Mouse (Mus musculus) CH12.LX (cell line): Measurements from ENCODE around the gene Sf1. TPM values are rescaled to one million over a fixed set of nuclear protein-coding genes. Genes with fewer than 3 reads are reported as not detected.
A peak's percentile ranks its signal among the peaks of the same experiment; 100 is the strongest.

ENCODE experiments used
- DNase-seq: peaks from one replicate; pipeline ENCODE4 v3.0.0-alpha.2; 2013; ENCODE audit errors: extremely low read depth
- H3K27ac ChIP-seq: 2 replicates; pipeline ENCODE4 v1.5.1; 2012; ENCODE audit warnings: low read depth, mild to moderate bottlenecking, control low read depth, moderate library complexity; ENCODE audit not compliant: insufficient read depth
- H3K27me3 ChIP-seq: replicated peaks from 2 replicates; pipeline ENCODE3; 2012; ENCODE audit warnings: inconsistent platforms
- H3K36me3 ChIP-seq, 2 experiments: replicated peaks in 1 of 2; 2 replicates each; pipeline versions ENCODE3 to v1.6.1; 2012; ENCODE audit warnings: inconsistent platforms in 1 of 2, low read length in 1 of 2, mild to moderate bottlenecking in 1 of 2, mixed read lengths in 1 of 2, moderate library complexity in 1 of 2; ENCODE audit not compliant: control insufficient read depth in 1 of 2, insufficient read depth in 1 of 2
- H3K4me1 ChIP-seq, 2 experiments: 2 replicates each; pipeline ENCODE4 v1.6.1; 2012; ENCODE audit warnings: inconsistent platforms in 1 of 2, moderate library complexity in 1 of 2; ENCODE audit not compliant: insufficient read depth in 2 of 2, control insufficient read depth in 1 of 2
- H3K4me2 ChIP-seq: 2 replicates; pipeline ENCODE4 v1.6.1; 2012; ENCODE audit warnings: low read depth, mild to moderate bottlenecking, control low read depth; ENCODE audit not compliant: poor library complexity, insufficient read depth, severe bottlenecking
- H3K4me3 ChIP-seq, 3 experiments: fragments of 150-350 bp in 1 of 3; sonication (generic) in 1 of 3; replicated peaks in 1 of 3; 2 replicates each; pipeline versions ENCODE3 to v1.5.1; 2011 to 2012; ENCODE audit warnings: low read depth in 2 of 3, low read length in 2 of 3, mild to moderate bottlenecking in 2 of 3, moderate library complexity in 2 of 3, control low read depth in 1 of 3, improper control_type of control experiment in 1 of 3, inconsistent platforms in 1 of 3, mixed read lengths in 1 of 3; ENCODE audit not compliant: poor library complexity in 1 of 3
- H3K79me2 ChIP-seq: replicated peaks from 2 replicates; pipeline ENCODE4 v1.6.1; 2012; ENCODE audit warnings: mild to moderate bottlenecking, moderate library complexity; ENCODE audit not compliant: control insufficient read depth, poor library complexity, insufficient read depth, severe bottlenecking; ENCODE audit errors: extremely low read depth
- H3K9ac ChIP-seq: 2 replicates; pipeline ENCODE4 v1.6.1; 2012; ENCODE audit warnings: low read depth, mild to moderate bottlenecking, control low read depth, moderate library complexity; ENCODE audit not compliant: insufficient read depth
- H3K9me3 ChIP-seq: replicated peaks from 2 replicates; pipeline ENCODE3; 2012; ENCODE audit warnings: low read length, inconsistent platforms, mixed read lengths
- BHLHE40 ChIP-seq: IDR thresholded peaks from 2 replicates; pipeline ENCODE4 v1.6.1; 2011; ENCODE audit warnings: mild to moderate bottlenecking, low read depth, low read length, improper control_type of control experiment
- CHD2 ChIP-seq: IDR thresholded peaks from 2 replicates; pipeline ENCODE4 v1.6.1; 2011; ENCODE audit warnings: low read length, improper control_type of control experiment
- CTCF ChIP-seq, 2 experiments: IDR thresholded peaks in 1 of 2; conservative IDR thresholded peaks in 1 of 2; 2 replicates each; pipeline ENCODE4 v1.5.1; 2011 to 2012; ENCODE audit warnings: low read depth in 2 of 2, low read length in 2 of 2, improper control_type of control experiment in 1 of 2, inconsistent platforms in 1 of 2, mild to moderate bottlenecking in 1 of 2, moderate library complexity in 1 of 2
- ELF1 ChIP-seq: IDR thresholded peaks from 2 replicates; pipeline ENCODE4 v1.6.1; 2014; ENCODE audit warnings: low read depth, mild to moderate bottlenecking, inconsistent platforms, low read length, improper control_type of control experiment
- JUN ChIP-seq: IDR thresholded peaks from 2 replicates; pipeline ENCODE4 v1.6.1; 2011; ENCODE audit warnings: low read depth, mild to moderate bottlenecking, low read length, improper control_type of control experiment, moderate library complexity; ENCODE audit not compliant: insufficient read depth
- MAFK ChIP-seq: IDR thresholded peaks from 2 replicates; pipeline ENCODE4 v1.6.1; 2011; ENCODE audit warnings: low read length, improper control_type of control experiment; ENCODE audit not compliant: insufficient replicate concordance
- MAX ChIP-seq: IDR thresholded peaks from 2 replicates; pipeline ENCODE4 v1.6.1; 2011; ENCODE audit warnings: low read length, improper control_type of control experiment
- MAZ ChIP-seq: IDR thresholded peaks from 2 replicates; pipeline ENCODE4 v1.6.1; 2012; ENCODE audit warnings: low read depth, mild to moderate bottlenecking, inconsistent platforms, low read length, improper control_type of control experiment, moderate library complexity
- MEF2A ChIP-seq: IDR thresholded peaks from 2 replicates; pipeline ENCODE4 v1.6.1; 2014; ENCODE audit warnings: low read depth, mild to moderate bottlenecking, inconsistent platforms, low read length, improper control_type of control experiment, borderline replicate concordance
- MXI1 ChIP-seq: IDR thresholded peaks from 2 replicates; pipeline ENCODE4 v1.6.1; 2011; ENCODE audit warnings: mild to moderate bottlenecking, low read depth, low read length, improper control_type of control experiment
- NELFE ChIP-seq: IDR thresholded peaks from 2 replicates; pipeline ENCODE4 v1.6.1; 2011; ENCODE audit warnings: low read depth, low read length, improper control_type of control experiment
- RAD21 ChIP-seq: IDR thresholded peaks from 2 replicates; pipeline ENCODE4 v1.6.1; 2011; ENCODE audit warnings: low read depth, mild to moderate bottlenecking, low read length, improper control_type of control experiment, moderate library complexity
- SIN3A ChIP-seq: IDR thresholded peaks from 2 replicates; pipeline ENCODE4 v1.6.1; 2012; ENCODE audit warnings: low read length, improper control_type of control experiment, inconsistent platforms
- SMC3 ChIP-seq: IDR thresholded peaks from 2 replicates; pipeline ENCODE4 v1.6.1; 2011; ENCODE audit warnings: low read depth, low read length, improper control_type of control experiment
- TBP ChIP-seq: conservative IDR thresholded peaks from 2 replicates; pipeline ENCODE4 v1.6.1; 2011; ENCODE audit warnings: low read depth, low read length, improper control_type of control experiment
- USF1 ChIP-seq: IDR thresholded peaks from 2 replicates; pipeline ENCODE4 v1.6.1; 2014; ENCODE audit warnings: low read depth, mild to moderate bottlenecking, inconsistent platforms, low read length, improper control_type of control experiment
- USF2 ChIP-seq: conservative IDR thresholded peaks from 2 replicates; pipeline ENCODE4 v1.6.1; 2011; ENCODE audit warnings: low read depth, low read length, improper control_type of control experiment
- ZMIZ1 ChIP-seq: IDR thresholded peaks from 2 replicates; pipeline ENCODE4 v1.6.1; 2012; ENCODE audit warnings: low read depth, mild to moderate bottlenecking, inconsistent platforms, low read length, improper control_type of control experiment
- dilution Hi-C: fragments of 300-500 bp; cut with MboI; formaldehyde crosslinking; loops from 2 replicates; pipeline ENCODE4 v1.14.3; 2020; ENCODE audit warnings: low sequenced_read_pairs; ENCODE audit not compliant: extremely low pct_unique_long_range_greater_than_20kb, extremely low pct_ligation_motif_present
- in situ Hi-C: fragments of 300-500 bp; cut with MboI; formaldehyde crosslinking; loops from 3 replicates; pipeline ENCODE4 v1.14.3; 2019; ENCODE audit warnings: low sequenced_read_pairs, low pct_ligation_motif_present, low pct_unique_long_range_greater_than_20kb, mixed read lengths
- polyA plus RNA-seq: library from polyadenylated mRNA; unstranded; fragments of >175 nt; gene quantifications from 2 replicates; pipeline ENCODE4 v1.2.1, GENCODE M21; 2012; ENCODE audit warnings: low read depth; ENCODE audit not compliant: insufficient read length
- total RNA-seq, 2 experiments: library from RNA; depleted of rRNA; stranded (reverse); fragments of 300-350 nt in 1 of 2; fragments of >200 nt in 1 of 2; gene quantifications; 2 replicates each; pipeline ENCODE4 v1.2.3; 2012 to 2014

Sf1 gene
- total and polyA plus RNA-seq, 3 experiments = 54.5 to 251 (median 70.4) TPM

- Histone ChIP-seq H3K9ac (peak overlapping the region; percentile 51), H3K27me3 (no peaks in the 10 kb centered on the region), H3K79me2 (no peaks in the 10 kb centered on the region), H3K4me2 (peak overlapping the region; percentile 90), H3K36me3 (peaks cover 0 to 27% of the 10 kb centered on the region in 2 experiments), H3K9me3 (no peaks in the 10 kb centered on the region), H3K27ac (no peak overlapping the region), H3K4me3 (peak overlapping the region; percentile 51 to 62 (median 53)), H3K4me1 (peaks cover 4 to 39% of the 10 kb centered on the region in 2 experiments)
- peak; percentile 29 for DNase-seq
- in situ Hi-C loops (no loop called here), dilution Hi-C loops (no loop called here)
- TF ChIP-seq MXI1 (peak; percentile 83), BHLHE40 (no peak), RAD21 (no peak; the same call in 1 of the 2 replicates), MAX (peak; percentile 77), TBP (no peak), JUN (no peak), MEF2A (no peak), ZMIZ1 (no peak), ELF1 (no peak), SIN3A (no peak; the same call in 1 of the 2 replicates), USF1 (no peak), NELFE (no peak), MAZ (no peak), CHD2 (0 out of 2 replicates have a peak, but pooled peaks have one; percentile 32), CTCF (conservative IDR thresholded peaks at IDR 0.05 in 1 of 2, IDR thresholded peaks at IDR 0.05 in 1 of 2; ENCODE audit: low read depth in 2 of 2, low read length in 2 of 2) (peak in 1 of 2 experiments; percentile 31; a peak in 2 of 4 replicates)
Measured at GRCm38 (mm10) chr19:6400096-6401086, 36.9 kb downstream of the Sf1 start.

GRCm38 (mm10) chr19:6401131-6401815, 37.8 kb downstream of the Sf1 start:
- in situ Hi-C loops = no loop called here
- Histone ChIP-seq H3K9ac (no peak overlapping the region), H3K27ac (no peak overlapping the region)

More at GRCm38 (mm10) chr19:6401131-6401815, 37.8 kb downstream of the Sf1 start:
- no peaks in the 10 kb centered on the region for H3K79me2 ChIP-seq
- peaks cover 4 to 39% of the 10 kb centered on the region in 2 experiments for H3K4me1 ChIP-seq
- H3K9me3 ChIP-seq = no peaks in the 10 kb centered on the region
- peak overlapping the region; percentile 20 to 53 (median 25) for H3K4me3 ChIP-seq
- TF ChIP-seq CTCF (conservative IDR thresholded peaks at IDR 0.05 in 1 of 2, IDR thresholded peaks at IDR 0.05 in 1 of 2; ENCODE audit: low read depth in 2 of 2, low read length in 2 of 2) = peak; percentile 35 to 76; a peak in 3 of 4 replicates
- peak; percentile 5; the same call in 1 of the 2 replicates for TF ChIP-seq ELF1
- peak; percentile 44 for TF ChIP-seq RAD21
- TF ChIP-seq SMC3 = peak; percentile 42
- no peak for TF ChIP-seq MAFK
- TF ChIP-seq USF2 = no peak
- TF ChIP-seq, all 38 proteins: peak for 4
- peaks cover 0 to 27% of the 10 kb centered on the region in 2 experiments for H3K36me3 ChIP-seq
- peak overlapping the region; percentile 90 for H3K4me2 ChIP-seq
- dilution Hi-C loops = no loop called here
- H3K27me3 ChIP-seq = no peaks in the 10 kb centered on the region
- DNase-seq = peak; percentile 49
